Mouse (Mus musculus) thymus, adult 18-20 months (tissue): ENCODE data around the gene Gm20379.

Experiments
- DNase-seq, 2 experiments: peaks; one replicate each; pipeline ENCODE4 v3.0.0; 2022; ENCODE audit warnings: mixed read lengths in 2 of 2

Gm20379 gene

GRCm38 (mm10) chr13:92305680-92306079, at the start of gene Gm20379:
Gene Gm20379 (plus strand): TSS chr13:92305980.
- DNase-seq, result no peak

- no peak for DNase-seq
Observed at GRCm38 (mm10) chr13:92261329-92261728, 44.5 kb upstream of the Gm20379 start.

- DNase-seq, result no peak
Observed at GRCm38 (mm10) chr13:92263566-92263965, 42.2 kb upstream of the Gm20379 start.

GRCm38 (mm10) chr13:92267076-92267475, 38.7 kb upstream of the Gm20379 start:
- no peak for DNase-seq

GRCm38 (mm10) chr13:92274274-92275198, 31.2 kb upstream of the Gm20379 start:
- no peak for DNase-seq

- no peak for DNase-seq
Observed at GRCm38 (mm10) chr13:92275292-92275691, 30.5 kb upstream of the Gm20379 start.

- DNase-seq, result no peak
Observed at GRCm38 (mm10) chr13:92277027-92277426, 28.8 kb upstream of the Gm20379 start.

- no peak for DNase-seq
Observed at GRCm38 (mm10) chr13:92291605-92292004, 14.2 kb upstream of the Gm20379 start.

GRCm38 (mm10) chr13:92293883-92294282, 11.9 kb upstream of the Gm20379 start:
- DNase-seq, result no peak

GRCm38 (mm10) chr13:92296490-92296889, 9.3 kb upstream of the Gm20379 start:
- no peak for DNase-seq

GRCm38 (mm10) chr13:92297021-92297420, 8.8 kb upstream of the Gm20379 start:
- DNase-seq, result no peak

GRCm38 (mm10) chr13:92299522-92299921, 6.3 kb upstream of the Gm20379 start:
- no peak for DNase-seq

- DNase-seq, result no peak
Observed at GRCm38 (mm10) chr13:92301754-92302153, 4.0 kb upstream of the Gm20379 start.

GRCm38 (mm10) chr13:92302466-92302865, 3.3 kb upstream of the Gm20379 start:
- DNase-seq, result no peak

- DNase-seq, result no peak
Observed at GRCm38 (mm10) chr13:92303062-92303948, 2.5 kb upstream of the Gm20379 start.

GRCm38 (mm10) chr13:92304291-92304690, 1.5 kb upstream of the Gm20379 start:
- DNase-seq, result no peak

GRCm38 (mm10) chr13:92314613-92315012, 8.8 kb downstream of the Gm20379 start:
- DNase-seq, result no peak

GRCm38 (mm10) chr13:92320770-92321169, 15.0 kb downstream of the Gm20379 start:
- no peak for DNase-seq

- DNase-seq, result no peak
Observed at GRCm38 (mm10) chr13:92326030-92326429, 20.2 kb downstream of the Gm20379 start.

GRCm38 (mm10) chr13:92328000-92328399, 22.2 kb downstream of the Gm20379 start:
- no peak for DNase-seq

- no peak for DNase-seq
Observed at GRCm38 (mm10) chr13:92330621-92331020, 24.8 kb downstream of the Gm20379 start.

GRCm38 (mm10) chr13:92332103-92332879, 26.5 kb downstream of the Gm20379 start:
- no peak for DNase-seq

GRCm38 (mm10) chr13:92336857-92337256, 31.1 kb downstream of the Gm20379 start:
- DNase-seq, result no peak
